Mouse (Mus musculus) fat pad, adult 2 months (tissue): Measurements from ENCODE around the gene Itpa.
"Not testable (repeated sequence)": the region's sequence is repeated elsewhere in the genome, so short reads cannot be mapped to it uniquely, and the experiment has no call there.

Experiments used
- DNase-seq: peaks from one replicate; pipeline ENCODE4 v3.0.0-alpha.2; 2011; ENCODE audit warnings: low read depth, low spot score; ENCODE audit errors: extremely low read depth

The Itpa gene

GRCm38 (mm10) chr2:130667559-130667958 lies at the start of gene Itpa:
Itpa (plus strand) TSS chr2:130667610.
- no peak for DNase-seq

GRCm38 (mm10) chr2:130618972-130619371 lies 48.4 kb upstream of the Itpa start:
- no peak for DNase-seq

DNA sequence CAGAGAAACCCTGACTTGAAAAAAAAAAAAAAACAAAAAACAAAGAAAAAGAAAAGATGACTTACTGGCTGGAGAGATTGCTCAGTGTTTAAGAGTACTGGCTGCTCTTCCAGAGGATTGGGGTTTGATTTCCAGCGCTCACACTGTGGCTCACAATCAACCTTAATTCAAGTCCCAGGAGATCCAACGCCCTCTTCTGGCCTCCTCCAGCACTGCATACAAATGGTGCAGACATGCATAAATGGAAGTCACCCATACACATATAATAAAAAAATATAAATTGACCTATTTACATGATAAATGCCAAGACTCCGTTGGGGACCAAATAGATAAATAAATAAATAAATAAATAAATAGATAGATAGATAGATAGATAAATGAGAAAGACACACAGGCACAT lies 39.0 kb upstream of the Itpa start:
- DNase-seq = no peak

GRCm38 (mm10) chr2:130629080-130629838 lies 38.2 kb upstream of the Itpa start:
- DNase-seq = no peak

- DNase-seq = peak; percentile 14
Observed at GRCm38 (mm10) chr2:130629839-130630203, 37.6 kb upstream of the Itpa start, which contains the start of the genes Fastkd5 and Ubox5. Fastkd5 (minus strand) TSS chr2:130630027. Ubox5 (minus strand) TSS chr2:130630038.

DNA sequence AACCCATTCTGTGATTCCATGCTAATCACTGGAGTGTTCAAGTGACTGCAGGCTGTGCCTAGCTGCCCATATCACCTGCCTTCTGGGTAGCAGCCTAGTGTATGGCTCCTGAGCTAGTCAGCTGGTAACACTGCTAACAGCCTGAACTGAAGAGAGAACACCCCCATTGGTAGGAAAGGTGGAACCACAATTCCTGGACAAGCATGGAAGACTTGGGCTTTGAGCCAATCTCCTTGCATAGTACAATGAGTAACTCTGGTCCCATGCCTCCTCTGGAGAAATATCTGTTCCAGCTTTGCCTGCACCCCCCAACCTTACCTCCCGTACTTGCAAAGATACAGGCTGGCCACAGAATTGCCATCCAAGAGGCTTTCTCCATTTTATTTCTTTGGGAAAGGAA lies 35.0 kb upstream of the Itpa start:
- DNase-seq = no peak

DNA sequence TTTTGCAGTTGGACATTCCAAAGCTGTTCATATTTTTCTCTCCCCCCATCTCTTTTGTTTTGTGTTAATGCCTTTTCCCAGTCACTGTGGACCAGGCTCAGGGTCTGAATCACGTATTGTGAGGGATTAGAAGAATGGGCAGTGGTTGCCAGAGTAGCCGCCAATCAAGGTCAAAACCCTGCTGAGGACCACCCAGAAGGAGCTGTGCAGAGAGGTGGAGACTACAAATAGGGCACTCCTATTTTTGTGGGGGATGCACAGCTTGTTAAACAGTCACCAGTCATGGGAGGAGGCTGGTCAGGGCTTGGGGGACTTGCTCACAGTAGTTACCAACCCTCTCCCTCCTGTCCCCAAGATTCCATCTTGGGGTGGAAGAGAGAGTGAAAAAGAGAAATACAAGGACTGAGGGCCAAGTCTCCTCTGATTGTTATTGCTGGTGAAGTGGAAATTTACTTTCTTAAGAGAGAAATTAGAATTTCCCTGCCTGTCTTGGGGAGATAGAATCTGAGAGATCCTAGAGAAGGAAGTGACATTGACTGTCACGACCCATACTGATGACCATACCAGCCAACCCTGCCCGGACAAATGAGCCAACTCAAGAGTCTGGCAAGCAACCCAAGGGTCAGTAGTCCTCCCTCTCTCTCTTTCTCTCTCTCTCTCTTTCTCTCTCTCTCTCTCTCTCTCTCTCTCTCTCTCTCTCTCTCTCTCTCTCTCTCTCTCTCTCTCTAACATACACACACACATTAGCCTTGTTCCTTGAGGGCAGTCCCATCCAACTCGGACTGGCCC lies 34.3 kb upstream of the Itpa start:
- no peak for DNase-seq

- DNase-seq = no peak
Observed at GRCm38 (mm10) chr2:130634006-130634738, 33.2 kb upstream of the Itpa start.

- no peak for DNase-seq
Observed at GRCm38 (mm10) chr2:130634739-130635411, 32.5 kb upstream of the Itpa start.

DNA sequence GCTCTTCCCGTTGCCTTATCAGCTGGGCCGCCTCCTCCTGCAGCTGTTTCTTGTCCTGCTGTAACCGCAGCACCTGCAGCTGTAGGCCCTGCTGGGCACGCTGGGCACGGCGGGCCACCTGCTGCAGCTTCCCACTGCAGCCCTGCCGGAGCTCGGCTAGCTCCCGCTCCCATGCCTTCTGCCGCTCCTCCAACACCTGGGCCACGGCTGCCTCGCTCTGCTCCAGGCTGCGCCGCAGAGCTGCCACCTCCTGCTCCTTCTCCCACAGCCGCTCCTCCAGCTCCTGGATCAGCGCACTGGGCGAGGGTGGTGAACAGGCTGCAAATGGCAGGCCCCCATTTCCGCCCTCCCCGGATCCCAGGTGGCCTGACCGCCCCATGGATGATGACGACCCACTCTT lies 31.6 kb upstream of the Itpa start:
- no peak for DNase-seq

DNA sequence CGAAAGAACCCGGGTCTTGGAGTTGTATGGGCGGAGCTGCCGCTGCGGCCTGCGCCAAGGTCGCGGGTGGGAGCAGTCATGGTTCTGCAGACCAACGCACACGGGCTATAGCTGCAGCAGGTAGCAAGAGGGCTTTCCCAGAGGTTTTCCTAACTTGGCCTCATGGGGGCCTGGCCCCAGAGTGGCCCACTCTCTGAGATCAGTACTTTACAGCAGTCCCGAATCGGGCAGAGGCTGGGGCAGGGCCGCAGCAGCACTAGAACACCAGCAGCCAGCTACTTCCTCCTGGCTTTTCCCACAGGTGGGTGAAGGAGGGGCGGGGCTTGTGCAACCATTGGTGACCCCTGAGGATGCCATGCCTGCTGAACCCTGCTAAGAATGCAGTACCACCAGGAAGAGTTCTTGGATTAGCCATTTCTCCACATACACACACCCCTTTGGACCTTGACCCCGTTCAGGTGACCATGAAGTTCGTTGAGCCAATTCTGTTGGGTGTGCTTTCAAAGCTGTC lies 29.3 kb upstream of the Itpa start:
- no peak for DNase-seq

- no peak for DNase-seq
Observed at GRCm38 (mm10) chr2:130639276-130639675, 28.1 kb upstream of the Itpa start.

GRCm38 (mm10) chr2:130641351-130642025 lies 25.9 kb upstream of the Itpa start:
- no peak for DNase-seq

- no peak for DNase-seq
Observed at GRCm38 (mm10) chr2:130642197-130642660, 25.2 kb upstream of the Itpa start.

DNA sequence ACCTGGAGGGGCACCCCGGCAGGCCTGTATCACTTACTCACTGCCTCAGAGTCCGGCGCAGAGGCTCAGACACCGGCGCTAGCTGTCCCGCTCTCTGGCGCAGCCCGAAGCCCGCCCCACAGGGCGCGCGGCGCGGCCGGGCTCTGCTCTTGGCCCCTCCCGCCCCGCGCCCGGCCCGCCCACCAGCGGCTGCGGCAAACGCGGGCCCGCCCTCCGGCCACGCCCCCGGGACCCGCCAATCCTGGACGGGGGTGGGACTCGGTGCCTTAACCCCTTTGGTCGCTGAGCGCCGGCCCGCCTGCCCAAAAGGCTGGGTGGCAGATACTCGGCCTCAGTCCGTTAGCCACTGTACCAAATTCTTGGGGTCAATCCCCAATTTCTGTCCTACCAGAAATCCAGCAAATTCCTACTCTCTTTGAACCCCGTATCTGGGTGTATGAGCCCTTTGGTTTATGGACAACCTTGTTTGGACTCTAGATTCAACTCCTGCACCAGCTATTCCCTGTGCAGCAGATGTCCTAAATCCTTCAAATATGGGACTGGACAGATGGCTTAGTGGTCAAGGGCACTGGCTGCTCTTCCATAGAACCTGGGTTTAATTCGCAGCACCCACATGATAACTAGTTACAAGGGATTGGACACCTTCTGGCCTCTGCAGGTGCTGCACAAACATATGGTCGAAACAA lies 24.6 kb upstream of the Itpa start, which contains the start of gene Lzts3:
Lzts3 (minus strand) TSS at position 120 of the 686 bp plus-strand sequence.
- DNase-seq = no peak

GRCm38 (mm10) chr2:130645198-130645597 lies 22.2 kb upstream of the Itpa start:
- no peak for DNase-seq

DNA sequence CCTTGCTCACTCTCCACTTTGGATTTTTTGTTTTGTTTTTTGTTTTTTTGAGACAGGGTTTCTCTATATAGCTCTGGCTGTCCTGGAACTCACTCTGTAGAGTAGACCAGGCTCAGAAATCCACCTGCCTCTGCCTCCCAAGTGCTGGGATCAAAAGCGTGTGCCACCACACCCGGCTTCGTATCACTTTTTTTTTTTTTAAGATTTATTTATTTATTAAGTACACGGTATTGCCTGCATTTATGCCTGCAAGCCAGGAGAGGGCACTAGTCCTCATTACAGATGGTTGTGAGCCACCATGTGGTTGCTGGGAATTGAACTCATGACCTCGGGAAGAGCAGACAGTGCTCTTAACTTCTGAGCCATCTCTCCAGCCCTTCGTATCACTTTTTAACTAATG lies 18.4 kb upstream of the Itpa start:
- not testable (repeated sequence) for DNase-seq

GRCm38 (mm10) chr2:130653303-130653702 lies 14.1 kb upstream of the Itpa start:
- no peak for DNase-seq

- DNase-seq = no peak
Observed at GRCm38 (mm10) chr2:130653760-130654159, 13.7 kb upstream of the Itpa start.
